Mouse (Mus musculus) ovary, postnatal 36 days (tissue): ENCODE measurements around the gene Elmod3.

Experiments
- DNase-seq: peaks from one replicate; pipeline ENCODE4 v3.0.0; 2022; ENCODE audit warnings: low spot score, mixed read lengths

Gene Elmod3

GRCm38 (mm10) chr6:72597956-72598753, at the start of gene Elmod3, which contains the start of gene Retsat:
Gene Elmod3, minus strand, starts transcription at chr6:72598413.
Gene Retsat, plus strand, starts transcription at chr6:72598475.
- DNase-seq: peak; percentile 95

- DNase-seq: peak; percentile 57
Measured at GRCm38 (mm10) chr6:72647383-72647820, 49.2 kb upstream of the Elmod3 start.

GRCm38 (mm10) chr6:72645364-72645763, 47.2 kb upstream of the Elmod3 start:
- no peak for DNase-seq

GRCm38 (mm10) chr6:72644576-72644975, 46.4 kb upstream of the Elmod3 start:
- DNase-seq: no peak

GRCm38 (mm10) chr6:72641218-72641954, 43.2 kb upstream of the Elmod3 start:
- no peak for DNase-seq

- no peak for DNase-seq
Measured at GRCm38 (mm10) chr6:72636940-72637339, 38.7 kb upstream of the Elmod3 start.

GRCm38 (mm10) chr6:72635760-72636431, 37.7 kb upstream of the Elmod3 start:
- DNase-seq: no peak

GRCm38 (mm10) chr6:72634311-72634710, 36.1 kb upstream of the Elmod3 start:
- no peak for DNase-seq

GRCm38 (mm10) chr6:72631700-72632099, 33.5 kb upstream of the Elmod3 start:
- no peak for DNase-seq

- DNase-seq: no peak
Measured at GRCm38 (mm10) chr6:72630961-72631360, 32.7 kb upstream of the Elmod3 start.

- DNase-seq: no peak
Measured at GRCm38 (mm10) chr6:72630370-72630769, 32.2 kb upstream of the Elmod3 start.

GRCm38 (mm10) chr6:72627276-72627675, 29.1 kb upstream of the Elmod3 start:
- DNase-seq: peak; percentile 64

GRCm38 (mm10) chr6:72626391-72626790, 28.2 kb upstream of the Elmod3 start:
- DNase-seq: no peak

GRCm38 (mm10) chr6:72623661-72624402, 25.6 kb upstream of the Elmod3 start:
- peak; percentile 53 for DNase-seq

- DNase-seq: no peak
Measured at GRCm38 (mm10) chr6:72622917-72623316, 24.7 kb upstream of the Elmod3 start.

- no peak for DNase-seq
Measured at GRCm38 (mm10) chr6:72620920-72621319, 22.7 kb upstream of the Elmod3 start.

- no peak for DNase-seq
Measured at GRCm38 (mm10) chr6:72619734-72620532, 21.7 kb upstream of the Elmod3 start.

- DNase-seq: peak; percentile 92
Measured at GRCm38 (mm10) chr6:72616643-72617288, 18.6 kb upstream of the Elmod3 start, which contains the start of gene Tgoln1. Gene Tgoln1, minus strand, starts transcription at chr6:72617000.

- no peak for DNase-seq
Measured at GRCm38 (mm10) chr6:72615561-72616375, 17.6 kb upstream of the Elmod3 start.
